Mouse (Mus musculus) ES-E14 (cell line): ENCODE data around the gene Tmem253. TPM values are rescaled to one million over a fixed set of nuclear protein-coding genes. Genes with fewer than 3 reads are reported as not detected.

Experiments used
- DNase-seq: peaks from one replicate; pipeline ENCODE4 v3.0.0-alpha.2; 2013; ENCODE audit warnings: low read depth, low spot score
- H3K27ac ChIP-seq: 2 replicates; pipeline ENCODE4 v1.5.1; 2012; ENCODE audit warnings: low read depth, mild to moderate bottlenecking, low read length, moderate library complexity, mixed read lengths; ENCODE audit not compliant: poor library complexity, insufficient read depth, severe bottlenecking
- H3K36me3 ChIP-seq: 2 replicates; pipeline ENCODE4 v1.6.1; 2012; ENCODE audit warnings: mild to moderate bottlenecking, low read length, moderate library complexity, mixed read lengths; ENCODE audit not compliant: control insufficient read depth, poor library complexity, insufficient read depth, severe bottlenecking
- H3K4me1 ChIP-seq, 2 experiments: fragments of 150-350 bp in 1 of 2; sonication (generic) in 1 of 2; 2 replicates each; pipeline ENCODE4 v1.6.1; 2012; ENCODE audit warnings: low read length in 2 of 2, mild to moderate bottlenecking in 1 of 2, mixed read lengths in 1 of 2; ENCODE audit not compliant: control insufficient read depth in 2 of 2, insufficient read depth in 2 of 2, poor library complexity in 1 of 2
- H3K4me3 ChIP-seq, 2 experiments: fragments of 150-350 bp in 1 of 2; sonication (generic) in 1 of 2; 2 replicates each; pipeline ENCODE4 v1.5.1; 2012; ENCODE audit warnings: low read length in 2 of 2, low read depth in 1 of 2, mild to moderate bottlenecking in 1 of 2, mixed read lengths in 1 of 2; ENCODE audit not compliant: insufficient read depth in 1 of 2, poor library complexity in 1 of 2, severe bottlenecking in 1 of 2
- H3K9ac ChIP-seq: 2 replicates; pipeline ENCODE4 v1.6.1; 2012; ENCODE audit warnings: low read depth, mild to moderate bottlenecking, low read length, mixed read lengths; ENCODE audit not compliant: poor library complexity, insufficient read depth, severe bottlenecking
- H3K9me3 ChIP-seq: fragments of 150-350 bp; sonication (generic); 2 replicates; pipeline ENCODE4 v1.6.1; 2012; ENCODE audit warnings: low read depth, mild to moderate bottlenecking, low read length; ENCODE audit not compliant: control insufficient read depth, insufficient read depth
- CHD2 ChIP-seq: IDR thresholded peaks from 2 replicates; pipeline ENCODE4 v1.6.1; 2014; ENCODE audit warnings: mild to moderate bottlenecking, low read depth, low read length, inconsistent platforms
- HCFC1 ChIP-seq: IDR thresholded peaks from 2 replicates; pipeline ENCODE4 v1.6.1; 2012; ENCODE audit warnings: low read length, inconsistent platforms, borderline replicate concordance; ENCODE audit not compliant: insufficient read depth
- MAFK ChIP-seq: IDR thresholded peaks from 2 replicates; pipeline ENCODE4 v1.6.1; 2014; ENCODE audit warnings: mild to moderate bottlenecking, low read depth, low read length, inconsistent platforms; ENCODE audit not compliant: insufficient read depth
- ZC3H11A ChIP-seq: IDR thresholded peaks from 2 replicates; pipeline ENCODE4 v1.6.1; 2012; ENCODE audit warnings: low read depth, mild to moderate bottlenecking, inconsistent platforms, low read length, borderline replicate concordance
- ZNF384 ChIP-seq: IDR thresholded peaks from 2 replicates; pipeline ENCODE4 v1.6.1; 2012; ENCODE audit warnings: low read depth, low read length, inconsistent platforms
- in situ Hi-C, 2 experiments: fragments of 600-800 bp; cut with MboI; formaldehyde crosslinking; loops; one replicate each; pipeline ENCODE4 v1.15.1; 2025; ENCODE audit warnings: low sequenced_read_pairs in 2 of 2, inconsistent platforms in 1 of 2; ENCODE audit not compliant: unreplicated experiment in 2 of 2
- total RNA-seq: library from RNA; depleted of rRNA; stranded (reverse); fragments of 300-350 nt; gene quantifications from 2 replicates; pipeline ENCODE4 v1.2.3, GENCODE M21; 2012; rRNA removed

Tmem253 gene
- total RNA-seq: 3.6 and 7.7 TPM in 2 replicates

DNA sequence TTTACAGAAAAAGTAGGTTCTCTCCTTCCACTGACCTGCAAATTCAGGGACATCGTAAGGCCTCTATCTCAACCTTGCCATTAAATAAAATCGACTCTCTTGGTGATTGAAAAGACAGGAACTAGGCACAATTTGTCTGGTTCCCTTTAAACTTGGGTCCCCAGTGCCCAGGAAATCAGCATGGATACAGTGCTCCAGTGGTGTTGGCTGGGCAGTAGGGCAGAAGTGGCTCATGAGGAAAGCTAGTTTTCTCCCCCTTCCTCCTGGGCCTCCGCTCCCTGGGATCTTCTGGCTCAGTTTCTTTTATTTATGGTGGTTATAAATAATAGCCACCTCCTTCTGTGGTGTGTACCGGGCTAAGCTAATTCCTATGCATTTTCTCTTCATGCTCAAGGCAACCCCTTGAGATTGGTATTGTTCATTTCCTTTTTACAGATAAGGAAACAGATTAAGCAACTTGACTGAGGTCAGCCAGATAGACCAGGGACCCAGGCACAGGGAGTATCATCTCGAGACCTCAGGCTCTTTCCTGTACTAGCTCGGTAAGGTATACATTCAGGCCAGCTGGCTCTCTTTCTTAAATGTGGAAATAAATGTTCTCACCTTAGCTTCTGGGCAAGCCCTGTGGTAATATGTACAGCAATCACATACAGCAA lies at the start of gene Tmem253:
Tmem253 (plus strand) TSS at position 214 of the 656 bp plus-strand sequence.
- Histone ChIP-seq H3K9me3 (no peaks in the 10 kb centered on the region), H3K9ac (peak within 1 kb of the TSS; percentile 79; the same call in 1 of the 2 replicates), H3K27ac (peak within 1 kb of the TSS; percentile 98), H3K4me3 (peak within 1 kb of the TSS; percentile 73 to 89), H3K36me3 (peaks cover 2% of the 10 kb centered on the region; the same call in 1 of the 2 replicates), H3K4me1 (peaks cover 6 to 9% of the 10 kb centered on the region in 2 experiments)
- TF ChIP-seq ZC3H11A (no peak), ZNF384 (no peak), CHD2 (no peak), MAFK (no peak), HCFC1 (no peak)
- DNase-seq: no peak
- in situ Hi-C loops: loop anchor here in 1 of 2 experiments (25.0 kb wide), 1 partner anchor 103 kb away; the partner anchor contains the start of genes Ndrg2, Rnase13 and Tppp2

DNA sequence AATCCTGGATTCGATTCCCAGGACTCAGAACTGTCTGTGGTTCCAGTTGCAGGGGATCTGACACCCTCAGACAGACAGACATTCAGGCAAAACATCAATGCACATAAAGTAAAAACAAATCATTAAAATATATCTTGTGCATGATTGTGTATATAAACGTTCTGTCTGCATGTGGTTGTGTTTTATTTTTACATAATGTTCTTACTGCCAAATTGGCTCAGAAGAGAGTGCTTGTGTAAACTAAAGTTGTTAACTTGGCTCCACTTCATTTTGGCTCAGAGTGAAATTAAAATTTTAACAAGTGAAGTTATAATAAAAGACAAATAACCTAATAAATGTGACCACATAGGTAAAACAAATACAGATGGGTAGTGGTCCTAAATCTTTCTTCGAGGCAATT lies 48.1 kb upstream of the Tmem253 start:
- H3K27ac ChIP-seq: no peak overlapping the region
- no peaks in the 10 kb centered on the region for H3K4me1 ChIP-seq
- H3K9me3 ChIP-seq: no peaks in the 10 kb centered on the region
- TF ChIP-seq MAFK (no peak), ZC3H11A (no peak), CHD2 (no peak)
- DNase-seq: no peak
- in situ Hi-C loops: no loop called here
- no peaks in the 10 kb centered on the region for H3K36me3 ChIP-seq
- no peak overlapping the region for H3K4me3 ChIP-seq
- no peak overlapping the region for H3K9ac ChIP-seq

DNA sequence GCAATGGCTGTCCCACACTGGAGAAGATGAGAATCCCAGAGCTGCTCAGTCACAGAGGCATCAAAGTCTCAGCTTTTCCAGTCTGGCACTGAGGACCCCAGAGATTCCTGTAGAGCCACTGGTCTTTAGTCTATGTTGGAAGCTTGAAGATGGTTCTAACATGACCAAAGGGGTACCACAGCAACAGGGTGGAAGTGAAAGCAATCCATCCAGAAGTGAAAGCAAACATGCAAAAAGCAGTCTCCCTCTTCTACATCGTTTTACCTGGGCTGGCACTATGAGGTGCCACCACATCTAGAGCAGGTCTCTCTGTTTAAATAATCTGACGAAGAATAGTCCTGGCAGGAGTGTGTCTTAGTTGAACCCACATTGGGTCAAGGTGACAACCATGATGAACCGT lies 36.2 kb upstream of the Tmem253 start:
- no peak overlapping the region for H3K4me3 ChIP-seq
- TF ChIP-seq HCFC1 (no peak), MAFK (no peak), CHD2 (no peak), ZNF384 (no peak), ZC3H11A (no peak)
- H3K9ac ChIP-seq: no peak overlapping the region
- peaks cover 0 to 1% of the 10 kb centered on the region in 2 experiments; a peak in 1 of 4 replicates for H3K4me1 ChIP-seq
- H3K36me3 ChIP-seq: no peaks in the 10 kb centered on the region
- no peak for DNase-seq
- H3K27ac ChIP-seq: no peak overlapping the region
- in situ Hi-C loops: no loop called here
- no peaks in the 10 kb centered on the region for H3K9me3 ChIP-seq

DNA sequence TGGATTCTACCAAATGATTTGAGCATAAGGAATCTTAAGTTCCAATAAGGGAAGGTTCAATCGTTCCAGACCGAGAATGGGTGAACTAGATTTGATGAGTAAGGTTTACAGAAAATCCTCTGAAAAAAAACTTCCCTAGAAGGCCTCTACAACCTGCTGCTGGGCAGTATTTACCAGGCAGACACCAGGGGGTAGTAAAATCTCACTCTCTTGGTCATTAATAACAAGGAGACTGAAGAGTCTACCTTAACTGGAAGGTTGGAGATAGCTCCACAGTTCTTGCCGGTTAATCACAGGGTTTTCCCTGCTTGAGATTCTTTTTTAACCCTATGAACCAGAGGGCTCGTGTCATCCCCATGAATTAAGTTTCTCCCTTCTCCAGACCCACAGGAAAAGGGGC lies 32.2 kb upstream of the Tmem253 start:
- in situ Hi-C loops: no loop called here
- DNase-seq: no peak
- TF ChIP-seq CHD2 (no peak), HCFC1 (no peak), MAFK (no peak), ZC3H11A (no peak), ZNF384 (no peak)
- Histone ChIP-seq H3K4me3 (no peak overlapping the region), H3K4me1 (peaks cover 0 to 3% of the 10 kb centered on the region in 2 experiments; a peak in 2 of 4 replicates), H3K36me3 (no peaks in the 10 kb centered on the region), H3K9ac (no peak overlapping the region), H3K27ac (no peak overlapping the region), H3K9me3 (no peaks in the 10 kb centered on the region)
